Mouse (Mus musculus) stomach, postnatal 0 days (tissue): ENCODE measurements around the gene Peak1.

ENCODE experiments used
- CTCF ChIP-seq: IDR thresholded peaks from 2 replicates; pipeline ENCODE4 v1.5.1; 2016; ENCODE audit warnings: antibody characterized with exemption, low read depth, mild to moderate bottlenecking, moderate library complexity
- EP300 ChIP-seq: optimal IDR thresholded peaks from 2 replicates; pipeline ENCODE3; 2016; ENCODE audit warnings: antibody characterized with exemption

DNA sequence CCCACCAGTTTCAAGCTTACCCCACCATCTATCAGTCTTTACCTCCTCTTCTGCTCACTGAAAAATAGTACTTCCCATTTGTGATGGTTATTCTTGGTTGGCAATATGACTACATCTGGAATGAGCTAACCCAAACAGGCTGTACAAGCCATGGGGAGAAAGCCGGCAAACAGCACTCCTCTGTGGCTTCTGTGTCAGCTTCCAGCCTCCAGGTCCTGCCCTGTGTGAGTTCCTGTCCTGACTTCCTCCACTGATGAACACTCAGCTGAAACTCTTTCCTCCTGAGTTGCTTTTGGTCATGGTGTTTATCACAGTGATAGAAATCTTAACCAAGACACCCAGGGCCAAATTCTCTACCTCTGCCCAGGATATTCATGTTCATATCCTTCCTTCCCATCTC, 5.2 kb downstream of the Peak1 start:
- TF ChIP-seq CTCF (no peak), EP300 (no peak)
